Mouse (Mus musculus) gastrocnemius, adult 8-10 months (tissue): ENCODE results near the gene Uqcrc2. TPM values are rescaled to one million over a fixed set of nuclear protein-coding genes. Genes with fewer than 3 reads are reported as not detected.
A peak's percentile ranks its signal among the peaks of the same experiment; 100 is the strongest.

Experiments used
- DNase-seq, 2 experiments: peaks; one replicate each; pipeline ENCODE4 v3.0.0; 2022; ENCODE audit warnings: low spot score in 2 of 2
- total RNA-seq, 4 experiments: library from RNA; stranded (reverse); gene quantifications; 2 replicates each; pipeline ENCODE4 v1.2.4; 2022

The Uqcrc2 gene
- 100 to 1,000 TPM; 435 to 499 (median 482) TPM for total RNA-seq

- DNase-seq, result peak; percentile 68 to 74
Measured at GRCm38 (mm10) chr7:120634711-120635361, at the start of gene Uqcrc2. Gene Uqcrc2 (plus strand): TSS chr7:120635176.

- DNase-seq, result no peak
Measured at GRCm38 (mm10) chr7:120597203-120597743, 37.7 kb upstream of the Uqcrc2 start.

GRCm38 (mm10) chr7:120597744-120598243 is 37.2 kb upstream of the Uqcrc2 start:
- DNase-seq, result no peak

GRCm38 (mm10) chr7:120598355-120598754 is 36.6 kb upstream of the Uqcrc2 start:
- no peak for DNase-seq

- DNase-seq, result no peak
Measured at GRCm38 (mm10) chr7:120620075-120620771, 14.8 kb upstream of the Uqcrc2 start.

- no peak for DNase-seq
Measured at GRCm38 (mm10) chr7:120620841-120621240, 14.1 kb upstream of the Uqcrc2 start.

- no peak for DNase-seq
Measured at GRCm38 (mm10) chr7:120632518-120632917, 2.5 kb upstream of the Uqcrc2 start.

GRCm38 (mm10) chr7:120634301-120634700 is 675 bp upstream of the Uqcrc2 start:
- DNase-seq, result no peak

GRCm38 (mm10) chr7:120635362-120635781 is 396 bp downstream of the Uqcrc2 start:
- DNase-seq, result no peak

- DNase-seq, result no peak
Measured at GRCm38 (mm10) chr7:120635821-120636220, 845 bp downstream of the Uqcrc2 start.

GRCm38 (mm10) chr7:120643217-120643616 is 8.2 kb downstream of the Uqcrc2 start:
- no peak for DNase-seq

GRCm38 (mm10) chr7:120647849-120648248 is 12.9 kb downstream of the Uqcrc2 start:
- DNase-seq, result no peak

- no peak for DNase-seq
Measured at GRCm38 (mm10) chr7:120662079-120662478, 27.1 kb downstream of the Uqcrc2 start.

GRCm38 (mm10) chr7:120670153-120670875 is 35.3 kb downstream of the Uqcrc2 start, which contains the start of gene Pdzd9:
Gene Pdzd9 (minus strand): TSS chr7:120670343.
- peak; percentile 18 to 38 for DNase-seq

- no peak for DNase-seq
Measured at GRCm38 (mm10) chr7:120671271-120671670, 36.3 kb downstream of the Uqcrc2 start.

- DNase-seq, result peak; percentile 27 to 38
Measured at GRCm38 (mm10) chr7:120677001-120677643, 42.1 kb downstream of the Uqcrc2 start, which contains the start of gene Mosmo. Gene Mosmo (plus strand): TSS chr7:120677618.

- peak in 1 of 2 experiments; percentile 20 for DNase-seq
Measured at GRCm38 (mm10) chr7:120677764-120678531, 43.0 kb downstream of the Uqcrc2 start.

- DNase-seq, result no peak
Measured at GRCm38 (mm10) chr7:120679023-120679422, 44.0 kb downstream of the Uqcrc2 start.

GRCm38 (mm10) chr7:120682002-120682401 is 47.0 kb downstream of the Uqcrc2 start:
- no peak for DNase-seq

GRCm38 (mm10) chr7:120684731-120685161 is 49.8 kb downstream of the Uqcrc2 start:
- no peak for DNase-seq
